Mouse (Mus musculus): ENCODE measurements around the gene Thap4. TPM values are rescaled to one million over a fixed set of nuclear protein-coding genes. Genes with fewer than 3 reads are reported as not detected.
A peak's percentile ranks its signal among the peaks of the same experiment; 100 is the strongest.

Thap4 gene
- polyA plus RNA-seq, 1 experiment from 2014 or later, result 39.2 TPM

DNA sequence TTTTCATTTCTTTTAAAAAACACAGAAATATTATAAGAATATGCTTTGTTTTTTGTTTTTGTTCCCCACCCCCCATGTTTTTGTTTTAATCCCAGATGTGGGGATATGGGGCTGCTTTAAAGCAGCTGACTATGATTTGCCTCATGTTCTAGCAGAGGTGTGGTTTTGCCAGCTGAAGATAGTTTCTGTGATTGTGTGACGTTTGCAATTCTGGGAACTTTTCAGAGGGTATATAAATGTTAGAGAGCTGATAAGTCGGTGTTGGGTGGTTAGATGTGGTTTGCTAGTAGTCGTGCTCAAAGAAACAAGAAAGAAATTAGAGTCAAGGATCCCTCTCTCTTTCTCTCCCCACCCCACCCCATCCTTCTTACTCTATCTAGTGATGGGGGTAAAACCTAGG is 18.8 kb downstream of the Thap4 start:
- H3K27me3 ChIP-seq (ENCODE audit: control insufficient read depth, insufficient read depth, low read length), result no peaks in the 10 kb centered on the region
- H3K4me3 ChIP-seq (replicated peaks; ENCODE audit: low read depth, low read length), result no peak overlapping the region
- 98% methylated on average over 3 of the region's 3 CpGs for WGBS
- no peaks in the 10 kb centered on the region for H3K36me3 ChIP-seq (ENCODE audit: control insufficient read depth, insufficient read depth, low read length)
- H3K27ac ChIP-seq (replicated peaks; ENCODE audit: low read depth, low read length), result no peak overlapping the region
- no peak overlapping the region for H3K9ac ChIP-seq (replicated peaks; ENCODE audit: low read length)
- DNase-seq, result no peak
- no peak overlapping the region for H3K4me2 ChIP-seq (ENCODE audit: low read length)
- no peaks in the 10 kb centered on the region for H3K9me3 ChIP-seq (ENCODE audit: control insufficient read depth, low read length)
- H3K4me1 ChIP-seq (ENCODE audit: control insufficient read depth, insufficient read depth, low read length), result peaks cover 13% of the 10 kb centered on the region
- no peak for ATAC-seq (ENCODE audit: low FRiP score, low TSS enrichment)

DNA sequence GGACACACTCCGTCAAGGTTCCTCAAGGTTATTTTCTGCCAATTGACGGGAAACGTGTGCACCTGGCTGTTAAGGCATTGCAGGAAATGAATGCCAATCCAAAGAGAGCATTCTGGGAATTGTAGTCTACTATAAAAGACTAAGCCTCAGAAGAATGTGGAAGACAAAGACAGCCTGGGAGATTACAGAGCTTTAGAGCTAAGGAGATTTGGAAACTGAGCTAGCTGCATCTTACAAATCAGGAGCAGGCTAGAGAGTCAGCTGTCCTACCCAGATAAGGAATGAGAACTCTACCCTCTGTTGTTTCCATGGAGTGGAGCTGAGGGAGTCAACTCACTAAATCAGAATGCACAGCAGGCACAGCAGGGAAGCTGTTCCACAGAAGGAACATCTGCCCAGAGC is 22.8 kb downstream of the Thap4 start:
- H3K9ac ChIP-seq (replicated peaks; ENCODE audit: low read length), result peak overlapping the region; percentile 18; the same call in 1 of the 2 replicates
- H3K4me1 ChIP-seq (ENCODE audit: control insufficient read depth, insufficient read depth, low read length), result peaks cover 13% of the 10 kb centered on the region
- H3K9me3 ChIP-seq (ENCODE audit: control insufficient read depth, low read length), result no peaks in the 10 kb centered on the region
- peak; percentile 80 for DNase-seq
- peak overlapping the region; percentile 32 for H3K4me2 ChIP-seq (ENCODE audit: low read length)
- peak overlapping the region; percentile 64 for H3K27ac ChIP-seq (replicated peaks; ENCODE audit: low read depth, low read length)
- H3K36me3 ChIP-seq (ENCODE audit: control insufficient read depth, insufficient read depth, low read length), result no peaks in the 10 kb centered on the region
- no peak overlapping the region for H3K4me3 ChIP-seq (replicated peaks; ENCODE audit: low read depth, low read length)
- no peaks in the 10 kb centered on the region for H3K27me3 ChIP-seq (ENCODE audit: control insufficient read depth, insufficient read depth, low read length)
- ATAC-seq (ENCODE audit: low FRiP score, low TSS enrichment), result peak; percentile 58; the same call in 1 of the 2 replicates
- 3% methylated on average over 3 of the region's 3 CpGs for WGBS

DNA sequence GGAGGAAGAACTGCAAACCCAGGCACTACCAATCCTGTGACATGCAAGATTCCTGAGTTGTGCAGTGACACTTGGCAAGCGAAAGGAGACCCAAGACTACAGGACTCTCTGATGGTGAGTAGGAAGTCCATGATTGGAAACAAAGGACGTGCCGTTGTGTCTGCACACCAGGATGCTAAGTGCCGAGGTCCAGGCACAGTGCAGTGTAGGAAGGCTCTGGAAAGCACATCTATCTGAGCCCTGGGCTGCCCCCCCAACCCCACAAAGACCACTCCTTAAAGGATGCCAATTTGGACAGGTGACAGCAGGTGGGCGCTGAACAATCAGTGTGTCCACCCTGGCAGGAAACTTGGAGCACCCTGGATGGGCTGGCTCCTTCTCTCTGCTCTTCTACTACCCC is 23.6 kb downstream of the Thap4 start:
- Histone ChIP-seq H3K27ac (replicated peaks; ENCODE audit: low read depth, low read length) (no peak overlapping the region), H3K4me2 (ENCODE audit: low read length) (no peak overlapping the region), H3K4me1 (ENCODE audit: control insufficient read depth, insufficient read depth, low read length) (peaks cover 13% of the 10 kb centered on the region), H3K27me3 (ENCODE audit: control insufficient read depth, insufficient read depth, low read length) (no peaks in the 10 kb centered on the region), H3K4me3 (replicated peaks; ENCODE audit: low read depth, low read length) (no peak overlapping the region), H3K9me3 (ENCODE audit: control insufficient read depth, low read length) (no peaks in the 10 kb centered on the region), H3K36me3 (ENCODE audit: control insufficient read depth, insufficient read depth, low read length) (no peaks in the 10 kb centered on the region), H3K9ac (replicated peaks; ENCODE audit: low read length) (no peak overlapping the region)
- DNase-seq, result no peak
- peak; percentile 46; the same call in 1 of the 2 replicates for ATAC-seq (ENCODE audit: low FRiP score, low TSS enrichment)
- whole genome bisulfite sequencing, result 90% methylated on average over 5 of the region's 5 CpGs

DNA sequence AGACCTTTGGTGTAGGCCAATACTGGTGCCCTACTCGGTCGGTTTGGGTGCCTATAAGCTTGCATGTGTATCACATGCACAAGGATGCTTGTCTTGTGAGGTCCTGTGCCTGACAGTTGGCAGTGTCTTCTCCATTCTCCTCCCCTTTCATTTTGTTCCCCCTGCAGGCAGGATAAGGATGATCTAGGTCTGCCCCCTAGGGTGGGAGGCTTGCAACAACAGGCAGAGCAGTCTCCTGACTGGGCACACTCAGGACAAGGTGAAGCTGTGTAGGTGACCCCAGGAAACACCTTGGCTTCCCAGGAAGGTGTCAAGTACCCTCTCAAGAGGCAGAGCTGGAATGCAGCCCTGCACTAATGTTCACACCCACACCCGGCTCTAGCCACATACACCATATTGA is 27.7 kb downstream of the Thap4 start:
- WGBS, result 75% methylated on average over 3 of the region's 3 CpGs
- Histone ChIP-seq H3K4me2 (ENCODE audit: low read length) (no peak overlapping the region), H3K4me1 (ENCODE audit: control insufficient read depth, insufficient read depth, low read length) (peaks cover 8% of the 10 kb centered on the region), H3K4me3 (replicated peaks; ENCODE audit: low read depth, low read length) (no peak overlapping the region), H3K9me3 (ENCODE audit: control insufficient read depth, low read length) (no peaks in the 10 kb centered on the region), H3K9ac (replicated peaks; ENCODE audit: low read length) (no peak overlapping the region), H3K36me3 (ENCODE audit: control insufficient read depth, insufficient read depth, low read length) (peaks cover 10% of the 10 kb centered on the region; the same call in 1 of the 2 replicates), H3K27ac (replicated peaks; ENCODE audit: low read depth, low read length) (no peak overlapping the region), H3K27me3 (ENCODE audit: control insufficient read depth, insufficient read depth, low read length) (no peaks in the 10 kb centered on the region)
- ATAC-seq (ENCODE audit: low FRiP score, low TSS enrichment) (no peak; the same call in 1 of the 2 replicates), DNase-seq (peak; percentile 54)

DNA sequence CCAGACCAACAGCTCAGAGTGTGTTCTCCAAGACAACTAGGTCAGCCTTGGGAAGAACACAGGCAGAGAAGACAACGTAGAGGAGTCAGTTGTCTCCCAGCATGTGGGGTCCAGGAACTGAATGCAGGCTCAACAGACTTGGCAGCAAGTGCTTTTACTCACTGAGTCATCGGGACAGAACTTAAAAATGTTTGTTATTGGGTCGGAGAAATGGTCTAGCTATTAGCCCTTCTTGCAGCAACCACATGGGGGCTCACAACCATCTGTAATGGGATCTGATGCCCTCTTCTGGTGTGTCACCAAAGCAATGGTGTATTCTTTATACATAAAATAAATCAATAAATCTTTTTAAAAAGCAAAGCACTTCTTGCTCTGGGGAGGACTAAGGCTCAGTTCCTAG is 28.5 kb downstream of the Thap4 start:
- WGBS, result 86% methylated on average over 3 of the region's 3 CpGs
- no peak overlapping the region for H3K27ac ChIP-seq (replicated peaks; ENCODE audit: low read depth, low read length)
- ATAC-seq (ENCODE audit: low FRiP score, low TSS enrichment) (no peak), DNase-seq (no peak)
- no peak overlapping the region for H3K4me3 ChIP-seq (replicated peaks; ENCODE audit: low read depth, low read length)
- H3K4me2 ChIP-seq (ENCODE audit: low read length), result no peak overlapping the region
- H3K36me3 ChIP-seq (ENCODE audit: control insufficient read depth, insufficient read depth, low read length), result peaks cover 10% of the 10 kb centered on the region; the same call in 1 of the 2 replicates
- H3K27me3 ChIP-seq (ENCODE audit: control insufficient read depth, insufficient read depth, low read length), result no peaks in the 10 kb centered on the region
- no peaks in the 10 kb centered on the region for H3K9me3 ChIP-seq (ENCODE audit: control insufficient read depth, low read length)
- H3K9ac ChIP-seq (replicated peaks; ENCODE audit: low read length), result no peak overlapping the region
- 0 out of 2 replicates have a peak, but pooled peaks cover 1% of the 10 kb centered on the region for H3K4me1 ChIP-seq (ENCODE audit: control insufficient read depth, insufficient read depth, low read length)

DNA sequence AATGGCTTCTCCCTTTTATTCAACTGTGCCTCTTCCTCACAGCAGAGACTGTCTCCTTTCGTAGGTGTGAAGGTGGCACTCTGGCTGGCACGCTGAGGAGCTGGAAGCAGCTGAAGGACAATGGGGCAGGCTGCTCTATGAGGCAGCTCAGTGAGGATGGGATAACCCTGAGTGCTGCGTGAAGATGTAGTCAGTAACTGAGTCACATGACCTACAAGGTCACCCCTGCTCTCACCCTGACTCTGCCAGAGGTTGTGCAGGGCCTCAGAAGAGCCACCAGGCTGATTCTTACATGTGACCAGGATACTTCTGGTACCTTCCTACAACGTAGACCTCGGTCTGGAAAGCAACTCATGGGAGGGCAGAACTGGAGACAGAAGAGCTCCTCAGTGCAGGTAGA is 29.0 kb downstream of the Thap4 start:
- Histone ChIP-seq H3K27me3 (ENCODE audit: control insufficient read depth, insufficient read depth, low read length) (no peaks in the 10 kb centered on the region), H3K4me3 (replicated peaks; ENCODE audit: low read depth, low read length) (no peak overlapping the region), H3K4me1 (ENCODE audit: control insufficient read depth, insufficient read depth, low read length) (no peaks in the 10 kb centered on the region), H3K27ac (replicated peaks; ENCODE audit: low read depth, low read length) (no peak overlapping the region), H3K9ac (replicated peaks; ENCODE audit: low read length) (no peak overlapping the region), H3K36me3 (ENCODE audit: control insufficient read depth, insufficient read depth, low read length) (peaks cover 10% of the 10 kb centered on the region; the same call in 1 of the 2 replicates), H3K4me2 (ENCODE audit: low read length) (no peak overlapping the region), H3K9me3 (ENCODE audit: control insufficient read depth, low read length) (no peaks in the 10 kb centered on the region)
- ATAC-seq (ENCODE audit: low FRiP score, low TSS enrichment) (no peak), DNase-seq (no peak)
- WGBS, result 94% methylated on average over 5 of the region's 5 CpGs

DNA sequence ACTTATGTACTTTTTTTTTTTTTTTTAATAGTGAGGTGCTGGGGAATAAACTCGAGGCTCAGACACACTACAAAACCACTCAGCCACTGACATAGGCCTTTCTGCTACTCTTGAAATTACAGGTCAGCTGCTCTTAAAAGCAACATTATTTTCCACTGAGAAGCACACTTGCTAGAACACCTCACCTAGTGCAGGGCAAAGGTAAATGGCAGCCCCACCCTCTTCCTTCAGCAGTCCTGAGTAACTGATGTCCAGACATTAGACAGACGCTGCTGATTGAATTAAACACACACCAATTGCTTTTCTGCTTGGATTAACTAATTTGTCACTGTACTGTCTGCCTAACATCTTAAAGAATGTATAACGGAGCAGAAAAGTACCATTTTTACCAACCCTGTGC is 30.0 kb downstream of the Thap4 start:
- Histone ChIP-seq H3K36me3 (ENCODE audit: control insufficient read depth, insufficient read depth, low read length) (peaks cover 10% of the 10 kb centered on the region; the same call in 1 of the 2 replicates), H3K27me3 (ENCODE audit: control insufficient read depth, insufficient read depth, low read length) (no peaks in the 10 kb centered on the region), H3K4me2 (ENCODE audit: low read length) (no peak overlapping the region), H3K9ac (replicated peaks; ENCODE audit: low read length) (no peak overlapping the region), H3K9me3 (ENCODE audit: control insufficient read depth, low read length) (no peaks in the 10 kb centered on the region), H3K27ac (replicated peaks; ENCODE audit: low read depth, low read length) (no peak overlapping the region), H3K4me1 (ENCODE audit: control insufficient read depth, insufficient read depth, low read length) (no peaks in the 10 kb centered on the region), H3K4me3 (replicated peaks; ENCODE audit: low read depth, low read length) (no peak overlapping the region)
- WGBS, result 91% methylated on average over 3 of the region's 3 CpGs
- ATAC-seq (ENCODE audit: low FRiP score, low TSS enrichment) (no peak), DNase-seq (no peak)

DNA sequence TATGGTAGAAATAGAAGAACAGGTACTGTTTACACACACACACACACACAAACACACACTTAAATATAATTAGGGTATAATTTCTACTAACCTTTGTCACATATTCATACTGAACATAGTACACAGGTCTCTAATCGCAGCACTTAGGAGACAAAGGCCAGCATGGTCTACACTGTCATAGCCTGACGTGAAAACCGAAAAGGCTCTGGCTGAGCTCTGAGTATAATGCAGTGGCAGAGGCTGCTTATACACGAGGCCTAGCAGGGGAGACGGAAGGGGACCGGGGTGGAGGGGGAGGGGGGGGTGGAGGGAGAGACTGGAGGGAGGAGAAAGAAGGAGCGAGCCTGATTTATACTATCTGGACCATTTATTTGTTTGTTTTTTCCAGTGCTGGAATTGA is 33.1 kb downstream of the Thap4 start:
- Histone ChIP-seq H3K36me3 (ENCODE audit: control insufficient read depth, insufficient read depth, low read length) (peaks cover 14% of the 10 kb centered on the region), H3K9me3 (ENCODE audit: control insufficient read depth, low read length) (no peaks in the 10 kb centered on the region), H3K27me3 (ENCODE audit: control insufficient read depth, insufficient read depth, low read length) (no peaks in the 10 kb centered on the region), H3K9ac (replicated peaks; ENCODE audit: low read length) (no peak overlapping the region), H3K27ac (replicated peaks; ENCODE audit: low read depth, low read length) (no peak overlapping the region), H3K4me3 (replicated peaks; ENCODE audit: low read depth, low read length) (no peak overlapping the region), H3K4me2 (ENCODE audit: low read length) (no peak overlapping the region), H3K4me1 (ENCODE audit: control insufficient read depth, insufficient read depth, low read length) (no peaks in the 10 kb centered on the region)
- ATAC-seq (ENCODE audit: low FRiP score, low TSS enrichment) (no peak), DNase-seq (no peak)
- 66% methylated on average over 7 of the region's 7 CpGs for WGBS

DNA sequence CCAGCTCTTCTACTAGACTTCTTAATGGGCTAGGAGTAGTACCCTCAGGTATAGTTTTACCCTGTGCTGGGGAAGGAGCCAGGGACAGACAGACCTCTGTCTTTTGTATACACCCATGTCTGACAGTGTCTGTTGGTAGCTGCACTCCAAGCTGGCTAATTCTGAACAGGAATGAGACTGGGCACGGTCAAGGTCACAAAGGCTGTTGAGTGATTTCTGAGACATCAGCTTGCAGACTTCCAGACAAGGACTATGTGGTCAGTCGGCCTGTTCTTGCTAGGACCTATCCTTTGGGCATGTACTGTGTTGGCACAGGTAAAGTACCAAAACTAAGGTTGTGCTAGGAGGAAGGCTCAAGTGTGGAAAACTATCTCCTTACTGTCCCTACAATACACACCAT is 38.5 kb downstream of the Thap4 start:
- WGBS, result 92% methylated on average over 2 of the region's 2 CpGs
- no peak for ATAC-seq (ENCODE audit: low FRiP score, low TSS enrichment)
- H3K27ac ChIP-seq (replicated peaks; ENCODE audit: low read depth, low read length), result no peak overlapping the region

More for the DNA sequence above, 38.5 kb downstream of the Thap4 start:
- Histone ChIP-seq H3K4me1 (ENCODE audit: control insufficient read depth, insufficient read depth, low read length) (no peaks in the 10 kb centered on the region), H3K4me2 (ENCODE audit: low read length) (no peak overlapping the region), H3K27me3 (ENCODE audit: control insufficient read depth, insufficient read depth, low read length) (no peaks in the 10 kb centered on the region), H3K4me3 (replicated peaks; ENCODE audit: low read depth, low read length) (no peak overlapping the region), H3K9ac (replicated peaks; ENCODE audit: low read length) (no peak overlapping the region), H3K9me3 (ENCODE audit: control insufficient read depth, low read length) (no peaks in the 10 kb centered on the region), H3K36me3 (ENCODE audit: control insufficient read depth, insufficient read depth, low read length) (peaks cover 28% of the 10 kb centered on the region)
- DNase-seq, result no peak

Measured in midbrain, embryonic 14.5 days (tissue).